In the genomic region with DNA sequence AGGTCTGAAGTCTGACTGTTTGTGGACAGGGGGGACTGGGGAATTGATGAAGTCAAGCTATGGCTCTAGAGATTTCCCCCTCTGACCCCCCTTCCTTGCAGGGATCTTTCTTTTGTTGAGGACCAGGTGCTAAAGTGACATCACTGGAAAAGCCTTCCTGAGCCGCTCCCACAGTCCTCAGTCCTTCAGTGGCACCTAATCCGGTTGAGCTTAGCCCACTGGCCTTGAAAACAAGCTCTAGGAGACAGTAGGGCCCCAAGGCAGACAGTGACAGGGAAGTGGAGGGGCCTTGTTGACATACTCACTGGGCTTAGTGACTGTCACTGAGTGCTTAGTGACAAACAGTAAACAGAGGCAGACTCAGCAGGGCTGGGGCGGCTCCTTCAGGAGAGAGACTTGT, we compare ENCODE assay signal across 23 mouse cellular contexts. TPM values are rescaled to one million over a fixed set of nuclear protein-coding genes. Genes with fewer than 3 reads are reported as not detected.
"Had no signal": no experiment of that assay in that cellular context is flagged by ENCODE, and none has a peak within 500 bp of the region (broad histone marks: within the 10 kb centered on the region; RNA-seq: fewer than 3 reads in every experiment).

A gene (plus strand): TSS at position 366 of the 400 bp plus-strand sequence.

- H3K4me1 ChIP-seq: liver, embryonic 12.5 days; liver, embryonic 15.5 days; midbrain, embryonic 15.5 days; stomach, embryonic 15.5 days had no signal

- H3K27me3 ChIP-seq: kidney, embryonic 15.5 days; limb, embryonic 13.5 days; liver, embryonic 12.5 days; liver, embryonic 15.5 days; midbrain, embryonic 12.5 days; midbrain, embryonic 15.5 days; neural tube, embryonic 13.5 days; stomach, embryonic 15.5 days had no signal

- H3K9me3 ChIP-seq: kidney, embryonic 15.5 days; limb, embryonic 10.5 days; limb, embryonic 13.5 days; liver, embryonic 12.5 days; liver, embryonic 15.5 days; midbrain, embryonic 12.5 days; midbrain, embryonic 15.5 days; neural tube, embryonic 13.5 days; stomach, embryonic 15.5 days had no signal

- DNase-seq: kidney, adult 2 months; kidney, postnatal 10 days; kidney, postnatal 36 days; liver; lung, adult 18-20 months; lung, postnatal 14 days; spleen, adult 18-20 months; thymus, postnatal 25 days had no signal

- H3K27ac ChIP-seq: kidney, embryonic 15.5 days; limb, embryonic 10.5 days; limb, embryonic 13.5 days; liver, embryonic 12.5 days; liver, embryonic 15.5 days; macrophage; midbrain, embryonic 12.5 days; midbrain, embryonic 15.5 days; neural tube, embryonic 13.5 days; stomach, embryonic 15.5 days had no signal

- H3K4me3 ChIP-seq: kidney, embryonic 15.5 days; limb, embryonic 10.5 days; limb, embryonic 13.5 days; liver, embryonic 12.5 days; liver, embryonic 15.5 days; midbrain, embryonic 12.5 days; midbrain, embryonic 15.5 days; myocyte; neural tube, embryonic 13.5 days; stomach, embryonic 15.5 days had no signal

- H3K36me3 ChIP-seq: kidney, embryonic 15.5 days; limb, embryonic 10.5 days; limb, embryonic 13.5 days; liver, embryonic 12.5 days; liver, embryonic 15.5 days; midbrain, embryonic 12.5 days; midbrain, embryonic 15.5 days; neural tube, embryonic 13.5 days; stomach, embryonic 15.5 days had no signal

RNA-seq across cellular contexts. Expression of the gene that starts here (rescaled TPM):
- total RNA-seq: megakaryocyte, adult 5-6 weeks; neutrophil, adult 5-6 weeks had no signal
- polyA plus RNA-seq: intestine, embryonic 16.5 days; limb, embryonic 10.5 days; limb, embryonic 13.5 days; liver, embryonic 12.5 days; liver, embryonic 15.5 days; macrophage; midbrain, embryonic 12.5 days; myocyte; neural tube, embryonic 13.5 days; thymus, postnatal 0 days had no signal
